In the genomic region with DNA sequence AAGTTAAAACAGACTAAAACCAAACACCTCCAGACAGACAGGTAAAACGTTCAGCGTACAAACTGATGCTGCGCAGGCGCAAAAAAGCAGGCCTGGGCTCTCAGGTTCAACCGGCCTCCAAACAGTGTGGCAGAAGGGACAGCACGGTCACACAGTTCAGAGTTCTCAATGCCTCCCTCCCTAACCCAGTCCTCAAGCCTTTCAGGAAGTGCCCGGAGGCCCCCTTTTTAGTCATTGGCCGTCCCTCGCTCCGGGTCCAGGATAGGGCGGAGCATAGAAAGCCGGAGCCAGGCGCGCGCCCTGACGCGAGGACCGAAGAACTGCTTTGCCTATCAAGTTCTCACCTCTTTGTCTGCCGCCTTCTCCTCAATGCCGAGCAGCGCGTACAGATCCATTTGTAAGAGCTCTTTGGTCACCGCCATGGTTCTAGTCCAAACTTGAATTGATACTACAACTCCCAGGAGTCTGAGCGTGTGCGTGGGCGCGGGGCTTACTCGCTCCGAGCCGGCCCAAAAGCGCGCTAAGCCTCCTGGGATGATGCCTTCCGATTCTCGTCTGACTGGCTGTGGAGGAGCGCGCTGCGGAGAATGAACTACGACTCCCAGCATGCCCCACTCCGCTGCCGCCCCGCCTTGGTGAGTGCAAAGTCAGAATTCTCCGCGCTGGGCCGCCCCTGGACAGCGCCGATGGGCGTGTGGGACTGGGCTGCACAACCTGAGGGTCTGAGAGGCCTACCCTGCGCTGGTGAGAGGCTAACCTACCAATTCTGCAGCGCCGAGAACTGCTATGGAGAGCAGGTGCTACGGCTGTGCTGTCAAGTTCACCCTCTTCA, we compare ENCODE assay signal across 8 mouse cellular contexts. TPM values are rescaled to one million over a fixed set of nuclear protein-coding genes. Genes with fewer than 3 reads are reported as not detected.
DNase-seq lines count a peak whose midpoint lies in the region; ATAC-seq and TF ChIP-seq lines count a peak whose summit lies in the region.

A gene (plus strand): TSS at position 274 of the 832 bp plus-strand sequence.
A gene (minus strand): TSS at position 452 of the 832 bp plus-strand sequence.

- peak; percentile 94 for ATAC-seq in G1E (ENCODE audit: extremely low read depth, insufficient number of reproducible peaks, low FRiP score, poor library complexity, severe bottlenecking)
- peak; percentile 98 for ATAC-seq in forebrain, embryonic 16.5 days
- peak; percentile 98 for ATAC-seq in lung, embryonic 14.5 days (ENCODE audit: insufficient read depth)

- peak within 1 kb of the TSS; percentile 74 for H3K4me2 ChIP-seq in forebrain, embryonic 16.5 days (ENCODE audit: low read length)
- peak within 1 kb of the TSS; percentile 71 for H3K4me2 ChIP-seq in lung, embryonic 14.5 days

- H3K36me3 ChIP-seq in G1E (replicated peaks), result peaks cover 41% of the 10 kb centered on the region
- peaks cover 3% of the 10 kb centered on the region for H3K36me3 ChIP-seq in forebrain, embryonic 16.5 days (ENCODE audit: control insufficient read depth, insufficient read depth)
- peaks cover 28% of the 10 kb centered on the region; the same call in 1 of the 2 replicates for H3K36me3 ChIP-seq in lung, embryonic 14.5 days (ENCODE audit: insufficient read depth)
- peaks cover 3% of the 10 kb centered on the region; the same call in 1 of the 2 replicates for H3K36me3 ChIP-seq in thymus, adult 2 months (ENCODE audit: control insufficient read depth, insufficient read depth, low read length)

- intact Hi-C loops in heart, postnatal 36 days (cut with DNase I), result no loop called here

- 0% methylated on average over 51 of the region's 51 CpGs for WGBS in forebrain, embryonic 16.5 days
- WGBS in lung, embryonic 14.5 days, result under 1% methylated on average over 51 of the region's 51 CpGs
- under 1% methylated on average over 51 of the region's 51 CpGs for WGBS in olfactory bulb, adult 2 months
- under 1% methylated on average over 51 of the region's 51 CpGs for WGBS in thymus, adult 2 months

- H3K9me3 ChIP-seq in G1E (replicated peaks), result no peaks in the 10 kb centered on the region
- H3K9me3 ChIP-seq in forebrain, embryonic 16.5 days (ENCODE audit: control insufficient read depth, low read length), result no peaks in the 10 kb centered on the region
- no peaks in the 10 kb centered on the region for H3K9me3 ChIP-seq in lung, embryonic 14.5 days (ENCODE audit: low read depth, low read length)

- H3K4me3 ChIP-seq in G1E (ENCODE audit: low read depth, low read length), result peak within 1 kb of the TSS; percentile 87
- H3K4me3 ChIP-seq in forebrain, embryonic 16.5 days (replicated peaks; ENCODE audit: low read length), result peak within 1 kb of the TSS; percentile 94
- peak within 1 kb of the TSS; percentile 79 for H3K4me3 ChIP-seq in layer of hippocampus, adult 2 months
- peak within 1 kb of the TSS; percentile 66 for H3K4me3 ChIP-seq in lung, embryonic 14.5 days (ENCODE audit: low read depth, low read length)
- peak within 1 kb of the TSS; percentile 90 for H3K4me3 ChIP-seq in olfactory bulb, adult 2 months (ENCODE audit: insufficient read depth, low read depth, low read length)
- peak within 1 kb of the TSS; percentile 90 for H3K4me3 ChIP-seq in thymus, adult 2 months (ENCODE audit: control insufficient read depth, insufficient read depth, low read length)

- peak; percentile 40 for TF ChIP-seq POLR2A in olfactory bulb, adult 2 months (IDR thresholded peaks at IDR 0.05; ENCODE audit: insufficient read depth, low read depth, low read length)
- peak; percentile 51; the same call in 1 of the 2 replicates for TF ChIP-seq POLR2A in thymus, adult 2 months (IDR thresholded peaks at IDR 0.05; ENCODE audit: control insufficient read depth, extremely low read depth, insufficient read depth, low read length, poor library complexity)

- H3K9ac ChIP-seq in forebrain, embryonic 16.5 days (replicated peaks; ENCODE audit: low read depth, low read length), result peak within 1 kb of the TSS; percentile 78
- peak within 1 kb of the TSS; percentile 56 for H3K9ac ChIP-seq in lung, embryonic 14.5 days

- peak within 1 kb of the TSS; percentile 92 for H3K27ac ChIP-seq in forebrain, embryonic 16.5 days (ENCODE audit: low read length)
- peak within 1 kb of the TSS; percentile 93 for H3K27ac ChIP-seq in layer of hippocampus, adult 2 months
- peak within 1 kb of the TSS; percentile 91 for H3K27ac ChIP-seq in lung, embryonic 14.5 days (ENCODE audit: low read depth)
- peak within 1 kb of the TSS; percentile 6; the same call in 1 of the 2 replicates for H3K27ac ChIP-seq in olfactory bulb, adult 2 months (ENCODE audit: insufficient read depth, low read depth, low read length)
- peak within 1 kb of the TSS; percentile 24; the same call in 1 of the 2 replicates for H3K27ac ChIP-seq in thymus, adult 2 months (ENCODE audit: control insufficient read depth, insufficient read depth, low read length)

- H3K4me1 ChIP-seq in G1E (ENCODE audit: insufficient read depth, low read depth, low read length), result peaks cover 23% of the 10 kb centered on the region
- peaks cover 17% of the 10 kb centered on the region for H3K4me1 ChIP-seq in forebrain, embryonic 16.5 days (replicated peaks; ENCODE audit: control insufficient read depth, insufficient read depth, low read length)
- no peaks in the 10 kb centered on the region for H3K4me1 ChIP-seq in lung, embryonic 14.5 days (ENCODE audit: insufficient read depth)
- peaks cover 2% of the 10 kb centered on the region; the same call in 1 of the 2 replicates for H3K4me1 ChIP-seq in olfactory bulb, adult 2 months (ENCODE audit: control insufficient read depth, insufficient read depth, low read length)
- peaks cover 3% of the 10 kb centered on the region for H3K4me1 ChIP-seq in thymus, adult 2 months (replicated peaks; ENCODE audit: control insufficient read depth, insufficient read depth, low read length)

- TF ChIP-seq CTCF in G1E (IDR thresholded peaks at IDR 0.05; ENCODE audit: low read depth, low read length), result no peak
- peak; percentile 10; the same call in 1 of the 2 replicates for TF ChIP-seq CTCF in layer of hippocampus, adult 2 months (conservative IDR thresholded peaks at IDR 0.05)
- peak; percentile 4; the same call in 1 of the 2 replicates for TF ChIP-seq CTCF in lung, embryonic 14.5 days (IDR thresholded peaks at IDR 0.05; ENCODE audit: low read depth)
- no peak for TF ChIP-seq CTCF in olfactory bulb, adult 2 months (IDR thresholded peaks at IDR 0.05; ENCODE audit: insufficient read depth, low read depth, low read length)
- 0 out of 2 replicates have a peak, but pooled peaks have one; percentile 50 for TF ChIP-seq CTCF in thymus, adult 2 months (IDR thresholded peaks at IDR 0.05; ENCODE audit: borderline replicate concordance, control insufficient read depth, extremely low read depth, insufficient read depth, low read length, poor library complexity)

- peak; percentile 96 for DNase-seq in G1E (ENCODE audit: low spot score)
- DNase-seq in cerebellum, adult 18-20 months, result peak; percentile 96 to 99
- peak; percentile 90 to 94 for DNase-seq in heart, postnatal 36 days
- DNase-seq in layer of hippocampus, adult 2 months (ENCODE audit: low spot score in 2 of 2), result peak; percentile 96 to 97
- peak; percentile 98 for DNase-seq in lung, embryonic 14.5 days
- DNase-seq in thymus, adult 2 months, result peak; percentile 94

- H3K27me3 ChIP-seq in G1E (ENCODE audit: insufficient read depth, low read length), result no peaks in the 10 kb centered on the region
- H3K27me3 ChIP-seq in forebrain, embryonic 16.5 days (replicated peaks; ENCODE audit: control insufficient read depth, insufficient read depth, low read length), result no peaks in the 10 kb centered on the region
- no peaks in the 10 kb centered on the region for H3K27me3 ChIP-seq in lung, embryonic 14.5 days (ENCODE audit: insufficient read depth, low read length)
- no peaks in the 10 kb centered on the region for H3K27me3 ChIP-seq in thymus, adult 2 months (ENCODE audit: control insufficient read depth, insufficient read depth, low read length)

RNA-seq across cellular contexts. Expression of the first gene that starts in this region (rescaled TPM):
- total RNA-seq in G1E (2014; fragmentation: Nextera tagmentation) (18.4 and 23.4 TPM in 2 replicates), G1E (2017) (26.8 and 28.9 TPM in 2 replicates)
- polyA plus RNA-seq in G1E (2012), result 18.8 and 22.7 TPM in 2 replicates
- 66.2 and 66.9 TPM in 2 replicates for polyA plus RNA-seq in forebrain, embryonic 16.5 days (2015; fragmentation: Nextera tagmentation; extraction: Ambion mirVana)
- 10 to 100 TPM; 11.0 to 13.2 TPM for total RNA-seq in heart, postnatal 36 days (2021)
- total RNA-seq in layer of hippocampus, adult 2 months (2021), result 10 to 100 TPM; 34.1 to 36.2 TPM
- polyA plus RNA-seq in lung, embryonic 14.5 days (2014; fragmentation: Nextera tagmentation; extraction: Ambion mirVana), result 49.6 and 50.5 TPM in 2 replicates
- not detected in 2 replicates for polyA plus RNA-seq in olfactory bulb, adult 2 months (2012; ENCODE audit: insufficient read depth, insufficient read length, low replicate concordance, missing spikeins)
- 56.2 and 60.9 TPM in 2 replicates for polyA plus RNA-seq in thymus, adult 2 months (2012; rRNA removed)

RNA-seq across cellular contexts. Expression of the second gene that starts in this region (rescaled TPM):
- 17.0 and 41.4 TPM in 2 replicates for total RNA-seq in G1E (2014; fragmentation: Nextera tagmentation)
- total RNA-seq in G1E (2017), result 16.9 and 24.9 TPM in 2 replicates
- polyA plus RNA-seq in G1E (2012), result 32.5 TPM in 2 replicates
- polyA plus RNA-seq in forebrain, embryonic 16.5 days (2015; fragmentation: Nextera tagmentation; extraction: Ambion mirVana), result 21.3 and 24.6 TPM in 2 replicates
- total RNA-seq in heart, postnatal 36 days (2021), result 1 to 10 TPM; 7.6 to 9.9 TPM
- total RNA-seq in layer of hippocampus, adult 2 months (2021), result 10 to 100 TPM; 16.5 to 17.6 TPM
- 17.8 and 19.0 TPM in 2 replicates for polyA plus RNA-seq in lung, embryonic 14.5 days (2014; fragmentation: Nextera tagmentation; extraction: Ambion mirVana)
- polyA plus RNA-seq in olfactory bulb, adult 2 months (2012; ENCODE audit: insufficient read depth, insufficient read length, low replicate concordance, missing spikeins), result not detected in 2 replicates
- polyA plus RNA-seq in thymus, adult 2 months (2012; rRNA removed), result 6.4 and 7.1 TPM in 2 replicates

Comparison
In these comparisons a context has a peak if more than half of its experiments do, and no peak if none do; other contexts are left out.
1. Peak in every context shown above with its lines: DNase-seq, ATAC-seq, H3K4me3 ChIP-seq and H3K27ac ChIP-seq.
2. RNA of the first gene that starts in this region (polyA plus RNA-seq): 66.2 to 66.9 TPM in forebrain, embryonic 16.5 days, 56.2 to 60.9 TPM in thymus, adult 2 months, 49.6 to 50.5 TPM in lung, embryonic 14.5 days and 18.8 to 22.7 TPM in G1E; not detected in olfactory bulb, adult 2 months; every median in the first group is over 10 times any median in the second.
3. CTCF ChIP-seq: peak in layer of hippocampus, adult 2 months (single experiment), lung, embryonic 14.5 days (single experiment) and thymus, adult 2 months (single experiment); none in G1E (single experiment) and olfactory bulb, adult 2 months (single experiment).
4. H3K27ac ChIP-seq: peak in every context shown above with its lines; median percentile 93 in layer of hippocampus, adult 2 months; 92 in forebrain, embryonic 16.5 days; 91 in lung, embryonic 14.5 days; 24 in thymus, adult 2 months; 6 in olfactory bulb, adult 2 months.